Mouse (Mus musculus) c-Kit-positive CD71-positive TER-119-positive erythroid progenitor cells, embryonic 14.5 days (primary cell): ENCODE measurements around the gene Pate4.
"Not testable (repeated sequence)": the region's sequence is repeated elsewhere in the genome, so short reads cannot be mapped to it uniquely, and the experiment has no call there.

ENCODE experiments used
- DNase-seq: peaks from one replicate; pipeline ENCODE4 v3.0.0-alpha.2; 2013; ENCODE audit warnings: low spot score

The Pate4 gene

GRCm38 (mm10) chr9:35611841-35612240 is at the start of gene Pate4:
Gene Pate4, minus strand, starts transcription at chr9:35611941.
- DNase-seq, result no peak

- no peak for DNase-seq
Measured at GRCm38 (mm10) chr9:35648102-35648501, 36.4 kb upstream of the Pate4 start, which contains the start of gene Pate3. Gene Pate3, minus strand, starts transcription at chr9:35648202.

GRCm38 (mm10) chr9:35632981-35633380 is 21.2 kb upstream of the Pate4 start:
- DNase-seq, result no peak

- not testable (repeated sequence) for DNase-seq
Measured at GRCm38 (mm10) chr9:35616784-35617183, 5.0 kb upstream of the Pate4 start.

GRCm38 (mm10) chr9:35614005-35614404 is 2.3 kb upstream of the Pate4 start:
- no peak for DNase-seq

- DNase-seq, result no peak
Measured at GRCm38 (mm10) chr9:35607647-35608405, 3.9 kb downstream of the Pate4 start.

- DNase-seq, result no peak
Measured at GRCm38 (mm10) chr9:35592903-35593302, 18.8 kb downstream of the Pate4 start.

GRCm38 (mm10) chr9:35587674-35588073 is 24.1 kb downstream of the Pate4 start:
- DNase-seq, result no peak

- no peak for DNase-seq
Measured at GRCm38 (mm10) chr9:35574416-35574815, 37.3 kb downstream of the Pate4 start.

- DNase-seq, result no peak
Measured at GRCm38 (mm10) chr9:35570663-35571062, 41.1 kb downstream of the Pate4 start.

GRCm38 (mm10) chr9:35569571-35570534 is 41.9 kb downstream of the Pate4 start, which contains the start of the genes Pate2 and Hyls1:
Gene Pate2, plus strand, starts transcription at chr9:35570284.
Gene Hyls1, minus strand, starts transcription at chr9:35570398.
- peak; percentile 96 for DNase-seq

GRCm38 (mm10) chr9:35567995-35568394 is 43.7 kb downstream of the Pate4 start:
- no peak for DNase-seq

- no peak for DNase-seq
Measured at GRCm38 (mm10) chr9:35564536-35565240, 47.1 kb downstream of the Pate4 start.

GRCm38 (mm10) chr9:35561583-35561982 is 50.2 kb downstream of the Pate4 start:
- DNase-seq, result no peak

GRCm38 (mm10) chr9:35561076-35561475 is 50.7 kb downstream of the Pate4 start:
- DNase-seq, result no peak

- DNase-seq, result peak; percentile 72
Measured at GRCm38 (mm10) chr9:35559009-35559890, 52.5 kb downstream of the Pate4 start.

- no peak for DNase-seq
Measured at GRCm38 (mm10) chr9:35558257-35559008, 53.3 kb downstream of the Pate4 start, which contains the start of the genes Ddx25 and Pus3. Gene Ddx25, minus strand, starts transcription at chr9:35558528. Gene Pus3, plus strand, starts transcription at chr9:35558595.
